Mouse (Mus musculus): ENCODE results near the gene Katnal1.

DNA sequence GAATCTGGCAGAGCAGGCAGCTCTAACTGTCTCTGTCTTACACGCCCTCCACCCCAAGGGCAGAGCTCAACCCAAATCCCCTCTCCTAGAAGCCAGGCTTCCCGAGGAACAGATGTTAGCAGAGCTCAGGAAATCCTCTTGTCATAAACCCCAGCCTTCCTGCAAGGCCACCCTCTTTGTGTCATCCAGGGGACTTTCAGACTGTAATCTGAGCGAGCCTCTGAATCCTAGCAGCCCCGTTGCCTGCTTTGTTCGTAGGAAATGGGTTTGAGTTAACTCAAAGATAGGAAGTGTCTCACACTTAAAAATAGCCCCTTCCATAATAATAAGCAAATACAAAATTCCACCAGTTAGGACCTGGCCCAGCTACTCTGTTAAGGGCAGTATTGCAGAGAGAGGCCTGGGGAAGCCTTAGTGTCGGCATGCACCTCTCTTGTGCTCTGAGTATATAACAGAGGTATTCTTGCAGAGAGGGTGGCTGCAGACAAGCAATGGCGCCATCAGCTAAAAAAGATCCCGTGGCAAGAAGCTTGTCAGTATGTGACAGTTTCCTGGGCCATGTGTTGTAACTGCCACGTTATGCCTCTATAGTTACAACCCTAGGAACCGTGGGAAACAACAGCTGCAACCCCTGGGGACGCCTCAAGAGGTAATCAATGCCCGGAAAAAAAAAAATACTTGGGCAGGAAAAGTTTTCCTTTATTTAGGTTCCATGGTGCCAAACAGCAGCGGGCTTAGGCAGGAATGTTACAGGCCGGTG, 48.8 kb upstream of the Katnal1 start:
- TF ChIP-seq CTCF (IDR thresholded peaks at IDR 0.05; ENCODE audit: extremely low read depth, insufficient read depth, insufficient read length, insufficient replicate concordance) (no peak), POLR2A (IDR thresholded peaks at IDR 0.05; ENCODE audit: low read depth, low read length) (no peak)

All from spleen, adult 2 months (tissue).